Mouse (Mus musculus): Measurements from ENCODE around the gene Aicda.

DNA sequence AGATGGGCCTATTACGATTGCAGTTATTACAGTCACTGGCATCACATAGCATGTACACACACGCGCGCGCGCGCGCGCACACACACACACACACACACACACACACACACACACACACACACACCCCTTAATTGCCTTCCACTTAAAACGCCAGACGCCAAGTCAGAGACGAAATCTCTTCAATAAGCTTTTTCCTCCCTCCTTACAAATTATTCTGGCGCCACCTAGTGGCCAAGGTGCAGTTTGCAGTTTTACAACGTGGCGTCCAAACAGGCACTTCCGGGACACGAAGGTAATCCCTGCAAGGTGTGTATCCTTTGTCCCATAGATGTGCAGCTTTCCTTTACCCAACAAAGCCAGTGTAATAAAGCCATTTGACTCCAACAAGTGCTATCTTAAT lies 6.8 kb downstream of the Aicda start:
- TF ChIP-seq CHD2 (IDR thresholded peaks at IDR 0.05; ENCODE audit: low read depth, low read length) (no peak), ZC3H11A (IDR thresholded peaks at IDR 0.05; ENCODE audit: borderline replicate concordance, low read depth, low read length) (no peak), MAFK (IDR thresholded peaks at IDR 0.05; ENCODE audit: insufficient read depth, low read depth, low read length) (no peak)

Data from ES-E14 (cell line).